Mouse (Mus musculus) myocyte (in vitro differentiated cells): Measurements from ENCODE around the gene Mrpl58.

ENCODE experiments used
- E2F4 ChIP-seq: IDR thresholded peaks from one replicate; pipeline ENCODE4 v1.6.1; 2011; ENCODE audit warnings: mild to moderate bottlenecking, control low read depth, moderate library complexity; ENCODE audit not compliant: insufficient read depth
- MAX ChIP-seq: IDR thresholded peaks from one replicate; pipeline ENCODE4 v1.6.1; 2011; ENCODE audit warnings: low read depth, mild to moderate bottlenecking, control low read depth
- POLR2A ChIP-seq: IDR thresholded peaks from one replicate; pipeline ENCODE4 v1.6.1; 2011; ENCODE audit warnings: low read depth, mild to moderate bottlenecking, control low read depth, moderate library complexity; ENCODE audit not compliant: insufficient read length

GRCm38 (mm10) chr11:115405723-115406122 lies 2.2 kb downstream of the Mrpl58 start:
- TF ChIP-seq MAX (no peak), POLR2A (no peak), E2F4 (no peak)
